Mouse (Mus musculus) left cerebral cortex, adult 8-10 months (tissue): Measurements from ENCODE around the gene Ror2. TPM values are rescaled to one million over a fixed set of nuclear protein-coding genes. Genes with fewer than 3 reads are reported as not detected.

Source experiments
- DNase-seq, 2 experiments: peaks; one replicate each; pipeline ENCODE4 v3.0.0; 2022; ENCODE audit warnings: low spot score in 2 of 2
- total RNA-seq, 4 experiments: library from RNA; stranded (reverse); gene quantifications; 2 replicates each; pipeline ENCODE4 v1.2.4; 2022

The Ror2 gene
- total RNA-seq, 4 experiments from 2014 or later = 0.70 to 1.2 (median 0.99) TPM

DNA sequence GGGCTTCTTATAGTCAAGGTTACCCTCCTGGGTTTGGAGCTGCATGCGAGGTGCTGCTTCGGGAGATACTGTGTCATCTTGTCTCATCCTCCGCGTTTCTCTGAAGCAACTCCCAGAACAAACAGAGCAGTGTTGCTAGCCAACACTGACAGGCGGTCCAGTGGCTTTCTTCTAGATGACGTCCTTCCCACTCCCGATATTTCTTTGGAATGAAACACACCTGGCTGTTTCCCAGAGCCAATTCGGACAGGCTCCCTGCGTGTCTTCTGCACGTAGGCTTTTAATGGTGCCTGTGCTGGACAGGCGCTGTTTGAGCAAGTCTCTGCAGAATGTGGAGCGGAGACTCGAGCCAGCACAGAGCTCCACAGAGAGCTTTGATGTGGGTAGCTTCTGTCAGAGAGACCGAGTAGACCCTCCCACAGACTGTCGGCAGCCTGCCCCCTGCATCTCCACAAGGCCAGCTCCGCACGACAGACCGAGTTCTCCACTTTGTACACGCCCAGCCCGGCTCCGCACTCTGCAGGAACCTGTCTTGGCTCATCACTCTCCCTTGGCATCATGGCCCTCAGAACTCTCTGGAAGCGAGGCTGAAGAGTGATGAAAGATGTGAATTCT is 216.7 kb downstream of the Ror2 start:
- no peak for DNase-seq

GRCm38 (mm10) chr13:53068461-53068860 is 217.5 kb downstream of the Ror2 start:
- no peak for DNase-seq

DNA sequence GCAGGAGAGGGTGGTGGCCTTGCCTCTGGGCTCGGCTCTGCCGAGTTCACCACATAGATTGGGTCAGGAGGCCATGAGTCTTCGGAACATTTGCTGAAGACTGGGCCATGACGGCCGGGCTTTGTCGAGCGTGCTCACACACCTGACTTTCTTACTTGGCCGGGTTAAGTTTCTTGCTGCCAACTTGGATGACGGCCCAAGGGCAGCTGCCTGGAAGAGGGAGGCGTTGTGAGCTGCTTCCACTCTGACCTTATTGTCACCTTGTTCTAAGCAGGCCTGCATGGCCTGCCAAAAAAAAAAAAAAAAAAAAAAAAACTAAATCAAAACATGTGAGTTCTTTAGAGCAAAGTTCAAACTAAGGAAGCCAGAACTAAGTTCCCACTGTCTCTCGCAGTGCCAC is 218.0 kb downstream of the Ror2 start:
- peak in 1 of 2 experiments; percentile 9 for DNase-seq

DNA sequence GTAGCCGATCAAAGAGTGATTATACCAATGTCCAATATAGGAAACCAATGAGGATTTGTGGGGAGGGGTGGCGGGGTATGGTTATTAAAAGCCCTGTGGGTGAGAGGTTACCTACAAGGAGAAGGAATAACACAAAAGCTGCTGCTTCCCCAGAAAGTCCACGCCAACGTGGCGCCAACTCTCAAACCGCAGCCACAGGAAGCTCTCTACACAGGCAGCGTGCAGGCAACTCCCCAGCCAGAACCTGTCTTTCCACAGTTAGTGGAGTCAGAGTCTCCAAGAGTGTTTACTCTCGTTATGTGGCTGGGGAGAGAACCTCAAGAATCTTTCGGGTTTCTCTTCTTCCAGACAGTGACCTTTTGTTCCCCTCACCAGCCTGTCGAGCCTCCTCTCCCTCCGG is 220.8 kb downstream of the Ror2 start:
- no peak for DNase-seq

DNA sequence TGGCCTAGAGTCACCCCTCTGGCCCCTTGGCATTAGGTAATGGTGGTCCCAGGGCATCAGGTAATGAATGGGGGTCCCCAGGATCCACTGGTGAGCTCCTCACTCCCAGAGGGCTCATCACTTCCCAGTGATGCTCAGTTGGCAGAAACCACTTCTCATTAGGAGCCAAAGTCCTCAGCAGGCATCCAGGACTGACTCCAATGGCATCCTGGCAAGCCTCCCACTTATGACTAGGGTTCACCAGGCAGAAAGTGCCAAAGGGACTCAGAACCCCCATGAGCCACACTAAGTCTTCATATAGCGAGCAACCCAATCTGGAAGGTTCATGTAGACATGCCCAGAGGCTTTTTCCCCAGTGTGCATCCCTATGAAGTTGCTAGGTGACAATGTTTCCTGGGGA is 221.2 kb downstream of the Ror2 start:
- DNase-seq = no peak

Other genes with a start within 250 kb of the Ror2 start
- gene Sptlc1, start 91.3 kb upstream of the Ror2 start, total RNA-seq = 10 to 100 TPM; 26.4 to 33.6 (median 27.5) TPM
- under 1 TPM in 3 of 4 experiments, not detected in 1; 0.25 to 0.34 (median 0.26) TPM for gene Msx2, start 186.9 kb upstream of the Ror2 start, total RNA-seq